ENCODE assay signal across 11 mouse cellular contexts in genomic region chr4:53238314-53239259, GRCm38 (mm10).
A peak's percentile ranks its signal among the peaks of the same experiment; 100 is the strongest.
DNase-seq lines count a peak whose midpoint lies in the region; ATAC-seq lines count a peak whose summit lies in the region.
"Had no signal": no experiment of that assay in that cellular context is flagged by ENCODE, and none has a peak within 500 bp of the region (broad histone marks: within the 10 kb centered on the region; RNA-seq: fewer than 3 reads in every experiment).

No protein-coding gene starts in this region.

- H3K36me3 ChIP-seq in forebrain, embryonic 10.5 days (replicated peaks) = no peaks in the 10 kb centered on the region
- no peaks in the 10 kb centered on the region for H3K36me3 ChIP-seq in forebrain, embryonic 16.5 days (ENCODE audit: control insufficient read depth, insufficient read depth)
- no peaks in the 10 kb centered on the region for H3K36me3 ChIP-seq in midbrain, embryonic 12.5 days
- no peaks in the 10 kb centered on the region for H3K36me3 ChIP-seq in midbrain, embryonic 15.5 days (replicated peaks)
- no peaks in the 10 kb centered on the region for H3K36me3 ChIP-seq in embryonic facial prominence, embryonic 10.5 days (replicated peaks)
- H3K36me3 ChIP-seq in macrophage (ENCODE audit: inconsistent target) = no peaks in the 10 kb centered on the region

- H3K4me1 ChIP-seq in forebrain, embryonic 10.5 days = peaks cover 18% of the 10 kb centered on the region
- H3K4me1 ChIP-seq in forebrain, embryonic 16.5 days (replicated peaks; ENCODE audit: control insufficient read depth, insufficient read depth, low read length) = no peaks in the 10 kb centered on the region
- H3K4me1 ChIP-seq in midbrain, embryonic 12.5 days = 0 out of 2 replicates have a peak, but pooled peaks cover 3% of the 10 kb centered on the region
- no peaks in the 10 kb centered on the region for H3K4me1 ChIP-seq in midbrain, embryonic 15.5 days
- H3K4me1 ChIP-seq in embryonic facial prominence, embryonic 10.5 days = peaks cover 12% of the 10 kb centered on the region; the same call in 1 of the 2 replicates

- H3K4me3 ChIP-seq in forebrain, embryonic 10.5 days = no peak overlapping the region
- H3K4me3 ChIP-seq in forebrain, embryonic 16.5 days (replicated peaks; ENCODE audit: low read length) = no peak overlapping the region
- H3K4me3 ChIP-seq in midbrain, embryonic 12.5 days = no peak overlapping the region
- H3K4me3 ChIP-seq in midbrain, embryonic 15.5 days = no peak overlapping the region
- no peak overlapping the region for H3K4me3 ChIP-seq in embryonic facial prominence, embryonic 10.5 days
- no peak overlapping the region for H3K4me3 ChIP-seq in macrophage (ENCODE audit: inconsistent target)

- H3K27ac ChIP-seq in forebrain, embryonic 10.5 days = 0 out of 2 replicates have a peak overlapping the region, but pooled peaks have one; percentile 25
- H3K27ac ChIP-seq in forebrain, embryonic 16.5 days (ENCODE audit: low read length) = no peak overlapping the region
- H3K27ac ChIP-seq in midbrain, embryonic 12.5 days (replicated peaks) = no peak overlapping the region
- H3K27ac ChIP-seq in midbrain, embryonic 15.5 days = no peak overlapping the region
- peak overlapping the region; percentile 32 for H3K27ac ChIP-seq in embryonic facial prominence, embryonic 10.5 days (replicated peaks)
- peak overlapping the region; percentile 80 for H3K27ac ChIP-seq in macrophage

- no peak for DNase-seq in forebrain, embryonic 10.5 days (ENCODE audit: extremely low spot score, low spot score)
- DNase-seq in embryonic facial prominence, embryonic 10.5 days (ENCODE audit: low spot score) = no peak
- no peak for DNase-seq in kidney, adult 11 months
- DNase-seq in left cerebral cortex, adult 9 months (ENCODE audit: low spot score in 2 of 2) = no peak
- DNase-seq: heart, postnatal 10 days; kidney, postnatal 14 days had no signal

- 79% methylated on average over 14 of the region's 14 CpGs for WGBS in forebrain, embryonic 10.5 days
- 78% methylated on average over 14 of the region's 14 CpGs for WGBS in forebrain, embryonic 16.5 days
- WGBS in midbrain, embryonic 12.5 days = 80% methylated on average over 14 of the region's 14 CpGs
- 77% methylated on average over 14 of the region's 14 CpGs for WGBS in midbrain, embryonic 15.5 days
- 74% methylated on average over 14 of the region's 14 CpGs for WGBS in embryonic facial prominence, embryonic 10.5 days
- 75% methylated on average over 14 of the region's 14 CpGs for WGBS in macrophage (ENCODE audit: missing documents)

- no peaks in the 10 kb centered on the region for H3K27me3 ChIP-seq in forebrain, embryonic 10.5 days (ENCODE audit: poor library complexity, severe bottlenecking)
- no peaks in the 10 kb centered on the region for H3K27me3 ChIP-seq in forebrain, embryonic 16.5 days (replicated peaks; ENCODE audit: control insufficient read depth, insufficient read depth, low read length)
- no peaks in the 10 kb centered on the region for H3K27me3 ChIP-seq in midbrain, embryonic 12.5 days
- H3K27me3 ChIP-seq in midbrain, embryonic 15.5 days (replicated peaks) = no peaks in the 10 kb centered on the region
- no peaks in the 10 kb centered on the region for H3K27me3 ChIP-seq in embryonic facial prominence, embryonic 10.5 days (replicated peaks; ENCODE audit: low read depth, poor library complexity, severe bottlenecking)

- no peak overlapping the region for H3K4me2 ChIP-seq in forebrain, embryonic 16.5 days (ENCODE audit: low read length)
- no peak overlapping the region for H3K4me2 ChIP-seq in midbrain, embryonic 12.5 days (replicated peaks)
- H3K4me2 ChIP-seq in midbrain, embryonic 15.5 days = no peak overlapping the region
- H3K4me2 ChIP-seq: midbrain, embryonic 11.5 days had no signal

- H3K9ac ChIP-seq in forebrain, embryonic 16.5 days (replicated peaks; ENCODE audit: low read depth, low read length) = no peak overlapping the region
- H3K9ac ChIP-seq in midbrain, embryonic 12.5 days (replicated peaks) = no peak overlapping the region
- no peak overlapping the region for H3K9ac ChIP-seq in midbrain, embryonic 15.5 days

- no peaks in the 10 kb centered on the region for H3K79me2 ChIP-seq in macrophage (ENCODE audit: inconsistent target)

- no peaks in the 10 kb centered on the region for H3K9me3 ChIP-seq in forebrain, embryonic 10.5 days
- H3K9me3 ChIP-seq in forebrain, embryonic 16.5 days (ENCODE audit: control insufficient read depth, low read length) = no peaks in the 10 kb centered on the region
- H3K9me3 ChIP-seq in midbrain, embryonic 12.5 days = no peaks in the 10 kb centered on the region
- no peaks in the 10 kb centered on the region for H3K9me3 ChIP-seq in midbrain, embryonic 15.5 days
- H3K9me3 ChIP-seq in embryonic facial prominence, embryonic 10.5 days = no peaks in the 10 kb centered on the region

- ATAC-seq in forebrain, embryonic 16.5 days = no peak
- ATAC-seq in midbrain, embryonic 12.5 days (ENCODE audit: low FRiP score, low read depth) = peak; percentile 49; the same call in 1 of the 2 replicates
- ATAC-seq in midbrain, embryonic 15.5 days (replicated peaks) = no peak; the same call in 1 of the 2 replicates

Comparison
In these comparisons a context has a peak if more than half of its experiments do, and no peak if none do; other contexts are left out.
1. H3K27ac ChIP-seq: peak in forebrain, embryonic 10.5 days (single experiment), embryonic facial prominence, embryonic 10.5 days (single experiment) and macrophage (single experiment); none in forebrain, embryonic 16.5 days (single experiment), midbrain, embryonic 12.5 days (single experiment) and midbrain, embryonic 15.5 days (single experiment).